Mouse (Mus musculus) erythroblast, embryonic 14.5 days (primary cell): ENCODE results near the gene Vmn2r25.

Experiments used
- GATA1 ChIP-seq: IDR thresholded peaks from 2 replicates; pipeline ENCODE4 v1.6.1; 2012; ENCODE audit warnings: low read length, inconsistent platforms, mixed read lengths
- TAL1 ChIP-seq: IDR thresholded peaks from 3 replicates; pipeline ENCODE4 v1.6.1; 2012; ENCODE audit warnings: low read length, inconsistent platforms, mixed read lengths

DNA sequence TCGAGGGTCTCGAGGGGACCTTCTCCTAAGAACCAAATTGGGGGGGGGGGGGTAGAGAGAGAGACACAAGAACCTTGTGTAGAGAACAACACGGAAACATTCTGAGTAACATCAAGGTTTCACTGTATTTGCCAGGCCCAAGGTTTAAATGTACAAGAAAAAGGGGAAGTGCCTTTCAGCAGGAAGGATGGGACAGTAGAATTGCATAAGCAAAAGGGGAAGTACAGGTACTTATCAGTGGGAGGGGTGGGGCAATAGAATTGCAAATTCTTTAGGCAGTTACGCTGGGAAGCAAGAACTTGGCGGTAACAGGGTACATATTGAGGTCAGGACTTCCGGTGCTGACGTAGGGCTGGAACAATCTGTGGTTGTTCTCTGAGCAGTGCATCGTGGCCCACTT is 33.3 kb downstream of the Vmn2r25 start:
- TF ChIP-seq GATA1 = no peak
- TF ChIP-seq TAL1 = no peak
